Mouse (Mus musculus) naive thymus-derived CD4-positive, alpha-beta T cell, adult 2 months (primary cell): ENCODE measurements around the gene Nox1.

ENCODE experiments used
- DNase-seq: peaks from one replicate; pipeline ENCODE4 v3.0.0-alpha.2; 2011; ENCODE audit warnings: low read depth

Gene Nox1

GRCm38 (mm10) chrX:134128549-134128948 is 93.2 kb downstream of the Nox1 start:
- DNase-seq: no peak

- no peak for DNase-seq
These were observed 105.3 kb downstream of the Nox1 start for GRCm38 (mm10) chrX:134116417-134116816.

- peak; percentile 17 for DNase-seq
These were observed 110.0 kb downstream of the Nox1 start for GRCm38 (mm10) chrX:134111767-134112166.

- no peak for DNase-seq
These were observed 119.1 kb downstream of the Nox1 start for GRCm38 (mm10) chrX:134102641-134103040.

- DNase-seq: no peak
These were observed 136.3 kb downstream of the Nox1 start for GRCm38 (mm10) chrX:134085453-134085852.

- peak; percentile 55 for DNase-seq
These were observed 162.0 kb downstream of the Nox1 start for GRCm38 (mm10) chrX:134059764-134060163.

- peak; percentile 94 for DNase-seq
These were observed 162.6 kb downstream of the Nox1 start, which contains the start of gene Cstf2 for GRCm38 (mm10) chrX:134058987-134059712. TSS of gene Cstf2 (plus strand) at chrX:134059187.

- peak; percentile 4 for DNase-seq
These were observed 163.5 kb downstream of the Nox1 start for GRCm38 (mm10) chrX:134058040-134058875.

- no peak for DNase-seq
These were observed 164.9 kb downstream of the Nox1 start for GRCm38 (mm10) chrX:134056897-134057296.

- no peak for DNase-seq
These were observed 172.8 kb downstream of the Nox1 start for GRCm38 (mm10) chrX:134048994-134049393.
